Mouse (Mus musculus) splenic B cell, adult 2 months (primary cell): ENCODE measurements at regions not wholly inside any gene's neighbourhood (a gene's known extent, or its start where the extent isn't known, plus 50 kb on each side); places are given as distances from the start of the nearest gene placed in this dataset.

Experiments used
- DNase-seq: peaks from one replicate; pipeline ENCODE4 v3.0.0-alpha.2; 2011; ENCODE audit warnings: low read depth, low spot score
- H3K27me3 ChIP-seq: 2 replicates; pipeline ENCODE4 v1.6.1; 2012; ENCODE audit warnings: mild to moderate bottlenecking, low read length, moderate library complexity, mixed read lengths; ENCODE audit not compliant: control insufficient read depth, poor library complexity, insufficient read depth, severe bottlenecking
- H3K36me3 ChIP-seq: 2 replicates; pipeline ENCODE4 v1.6.1; 2012; ENCODE audit warnings: mild to moderate bottlenecking, low read length, moderate library complexity, mixed read lengths; ENCODE audit not compliant: control insufficient read depth, poor library complexity, insufficient read depth, severe bottlenecking

GRCm38 (mm10) chr17:72993134-72993533 lies 75.0 kb downstream of the Lbh start:
- Histone ChIP-seq H3K36me3 (no peaks in the 10 kb centered on the region), H3K27me3 (no peaks in the 10 kb centered on the region)
- no peak for DNase-seq

DNA sequence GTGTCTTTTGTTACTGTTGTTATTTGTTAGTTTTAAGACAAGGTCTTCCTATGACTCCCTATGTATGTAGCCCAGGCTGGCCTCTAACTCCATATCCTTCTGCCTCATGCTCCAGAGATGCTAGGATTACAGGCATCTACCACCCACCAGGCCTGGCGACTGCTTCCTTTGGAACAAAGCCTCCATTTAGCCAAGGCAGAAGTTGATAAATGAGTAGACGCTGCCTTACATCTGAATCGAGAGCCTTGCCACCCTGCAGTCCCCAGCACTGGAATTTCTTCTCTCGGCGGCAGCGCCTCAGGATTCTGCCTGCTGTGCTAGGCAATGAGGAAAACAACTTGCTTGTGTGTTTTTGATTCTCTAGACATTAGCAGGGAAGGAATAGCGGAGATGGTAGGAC lies 75.5 kb downstream of the Lbh start:
- no peak for DNase-seq
- H3K36me3 ChIP-seq = no peaks in the 10 kb centered on the region

GRCm38 (mm10) chr17:72996539-72996938 lies 78.4 kb downstream of the Lbh start:
- DNase-seq = peak; percentile 33
- Histone ChIP-seq H3K27me3 (no peaks in the 10 kb centered on the region), H3K36me3 (no peaks in the 10 kb centered on the region)

More for the DNA sequence above, 75.5 kb downstream of the Lbh start:
- H3K27me3 ChIP-seq = no peaks in the 10 kb centered on the region

GRCm38 (mm10) chr17:72997301-72997921 lies 79.3 kb downstream of the Lbh start:
- DNase-seq = no peak
- no peaks in the 10 kb centered on the region for H3K36me3 ChIP-seq

DNA sequence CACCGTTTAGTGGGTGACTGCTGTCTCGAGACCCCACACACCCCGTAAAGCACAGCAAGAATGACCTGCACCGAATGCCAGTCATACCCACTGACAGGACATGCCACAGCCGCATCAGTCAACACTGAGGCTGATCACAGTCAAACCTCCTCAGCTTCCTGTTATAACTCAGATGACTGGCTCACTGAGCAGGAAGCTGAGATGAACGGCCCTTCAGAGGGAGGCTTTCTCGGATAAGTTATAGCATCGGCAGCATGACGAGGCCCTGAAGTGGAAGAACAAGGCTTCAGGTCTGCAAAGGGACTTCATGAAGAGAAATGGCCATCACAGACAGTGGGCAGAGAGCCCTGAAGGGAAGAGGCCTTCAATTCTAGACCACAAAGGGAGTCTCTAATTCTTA lies 87.0 kb downstream of the Lbh start:
- no peaks in the 10 kb centered on the region for H3K27me3 ChIP-seq
- DNase-seq = peak; percentile 71
- no peaks in the 10 kb centered on the region for H3K36me3 ChIP-seq

More at GRCm38 (mm10) chr17:72997301-72997921, 79.3 kb downstream of the Lbh start:
- H3K27me3 ChIP-seq = no peaks in the 10 kb centered on the region

DNA sequence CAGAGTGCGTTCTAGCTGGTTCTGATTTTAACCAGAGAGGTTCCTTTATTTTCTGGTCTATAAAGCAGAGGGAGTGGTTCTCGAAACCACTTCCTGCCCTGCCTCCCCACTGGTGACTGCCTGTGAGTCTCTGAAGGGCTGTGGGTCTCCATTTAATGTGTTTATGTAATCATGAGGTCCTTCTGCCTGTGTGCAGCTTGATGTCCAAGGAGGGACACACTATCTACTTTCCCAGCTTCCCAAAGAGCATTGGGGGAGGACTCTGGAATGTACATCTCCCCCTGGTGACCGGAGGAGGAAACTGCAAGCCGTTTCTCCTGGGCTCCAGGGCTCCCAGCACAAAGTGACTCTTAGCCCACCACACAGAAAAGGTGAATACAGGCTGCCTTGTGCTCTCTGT lies 90.8 kb downstream of the Lbh start:
- H3K27me3 ChIP-seq = no peaks in the 10 kb centered on the region
- no peaks in the 10 kb centered on the region for H3K36me3 ChIP-seq
- DNase-seq = peak; percentile 83

DNA sequence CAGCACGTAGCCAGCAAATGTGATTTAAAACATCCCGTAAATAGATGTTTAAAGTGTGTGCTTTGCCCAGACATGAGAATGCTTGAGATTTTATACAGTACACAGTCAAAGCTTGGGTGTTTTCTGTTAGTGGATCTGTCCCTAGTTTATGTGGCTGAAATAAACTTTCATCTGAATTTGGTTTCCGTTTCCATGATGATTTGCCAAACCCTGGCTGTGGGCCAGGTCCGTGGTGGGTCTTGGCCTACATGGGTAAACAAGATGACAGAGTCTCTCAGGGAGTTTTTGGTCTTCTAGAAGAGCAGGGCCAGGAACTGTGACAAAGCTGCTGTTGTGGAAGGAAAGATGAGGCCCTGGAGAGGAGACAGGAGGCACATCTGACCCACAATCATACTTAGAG lies 91.9 kb downstream of the Lbh start:
- H3K27me3 ChIP-seq = no peaks in the 10 kb centered on the region
- DNase-seq = peak; percentile 40
- no peaks in the 10 kb centered on the region for H3K36me3 ChIP-seq

GRCm38 (mm10) chr17:73012356-73012755 lies 94.3 kb downstream of the Lbh start:
- Histone ChIP-seq H3K36me3 (no peaks in the 10 kb centered on the region), H3K27me3 (no peaks in the 10 kb centered on the region)
- DNase-seq = no peak

DNA sequence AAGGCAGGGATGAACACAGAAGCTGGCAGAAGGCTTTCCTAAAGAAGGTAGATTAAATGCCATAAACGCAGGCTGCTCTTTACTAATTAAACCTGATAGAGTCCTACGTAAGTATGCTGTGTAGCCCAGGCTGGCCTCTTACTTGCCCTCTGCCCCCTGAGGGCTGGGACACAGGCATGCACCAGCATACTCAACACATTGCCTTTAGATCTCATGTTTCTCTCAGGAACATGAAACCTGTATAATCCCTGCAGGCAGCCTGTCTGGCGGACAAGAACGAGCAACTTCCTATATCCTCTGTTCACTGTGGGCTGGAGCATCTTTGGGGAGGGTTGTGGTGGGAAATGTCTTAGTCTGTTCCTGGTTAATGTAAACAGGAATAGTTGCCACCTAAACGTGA lies 94.8 kb upstream of the Lclat1 start:
- Histone ChIP-seq H3K36me3 (no peaks in the 10 kb centered on the region), H3K27me3 (no peaks in the 10 kb centered on the region)
- DNase-seq = no peak

GRCm38 (mm10) chr17:73014090-73014853 lies 93.5 kb upstream of the Lclat1 start:
- no peak for DNase-seq
- Histone ChIP-seq H3K27me3 (no peaks in the 10 kb centered on the region), H3K36me3 (no peaks in the 10 kb centered on the region)

DNA sequence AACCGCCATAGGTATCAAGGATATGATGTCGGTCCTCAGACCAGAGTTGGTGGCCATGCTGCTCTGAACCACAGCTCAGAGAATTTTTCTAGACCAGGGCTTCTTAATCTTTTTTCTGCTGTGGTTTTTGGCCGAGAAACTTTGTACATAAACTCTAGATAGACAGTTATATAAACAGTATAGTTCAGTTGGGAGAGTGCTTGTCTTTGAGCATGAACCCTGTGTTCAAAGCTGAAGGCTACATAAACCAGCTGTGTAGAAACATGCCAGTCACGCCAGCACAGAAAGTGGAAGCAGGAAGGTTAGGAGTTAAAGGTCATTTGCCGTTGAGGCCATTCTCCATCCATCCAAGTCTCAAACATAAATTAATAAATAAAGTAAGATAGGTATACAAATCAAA lies 90.6 kb upstream of the Lclat1 start:
- no peaks in the 10 kb centered on the region for H3K36me3 ChIP-seq
- no peak for DNase-seq
- H3K27me3 ChIP-seq = no peaks in the 10 kb centered on the region

- Histone ChIP-seq H3K36me3 (no peaks in the 10 kb centered on the region), H3K27me3 (no peaks in the 10 kb centered on the region)
- peak; percentile 54 for DNase-seq
These were observed 85.1 kb upstream of the Lclat1 start for GRCm38 (mm10) chr17:73022630-73023051.

GRCm38 (mm10) chr17:73023362-73024107 lies 84.2 kb upstream of the Lclat1 start:
- peak; percentile 60 for DNase-seq
- Histone ChIP-seq H3K36me3 (no peaks in the 10 kb centered on the region), H3K27me3 (no peaks in the 10 kb centered on the region)

GRCm38 (mm10) chr17:73027122-73027521 lies 80.7 kb upstream of the Lclat1 start:
- DNase-seq = no peak
- Histone ChIP-seq H3K36me3 (no peaks in the 10 kb centered on the region), H3K27me3 (no peaks in the 10 kb centered on the region)

- H3K27me3 ChIP-seq = no peaks in the 10 kb centered on the region
- H3K36me3 ChIP-seq = no peaks in the 10 kb centered on the region
- no peak for DNase-seq
These were observed 76.0 kb upstream of the Lclat1 start for GRCm38 (mm10) chr17:73031796-73032195.
